Mouse (Mus musculus) left cerebral cortex, adult 6 months (tissue): ENCODE results near the gene Sprr3. TPM values are rescaled to one million over a fixed set of nuclear protein-coding genes. Genes with fewer than 3 reads are reported as not detected.

ENCODE experiments used
- long read RNA-seq, 2 experiments: library from polyadenylated mRNA; unstranded; transcript quantifications; one replicate each; pipeline ENCODE4 v2.0.0; 2019 to 2020
- polyA plus RNA-seq: library from polyadenylated mRNA; unstranded; fragments of <200 nt; fragmentation: Nextera tagmentation; gene quantifications from 2 replicates; pipeline ENCODE4 v1.2.3, GENCODE M21; 2021

The Sprr3 gene
- polyA plus RNA-seq = not detected in 2 replicates
- long read RNA-seq, experiment 1 = 0 reads
- long read RNA-seq, experiment 2 = 0 reads

GRCm38 (mm10) chr3:92458620-92459019, at the start of gene Sprr3:
TSS of gene Sprr3 (minus strand) at chr3:92458720.

GRCm38 (mm10) chr3:92500393-92500792, 41.9 kb upstream of the Sprr3 start, which contains the start of gene Sprr4:
TSS of gene Sprr4 (minus strand) at chr3:92500493.

GRCm38 (mm10) chr3:92485863-92486262, 27.3 kb upstream of the Sprr3 start, which contains the start of gene Sprr1a:
TSS of gene Sprr1a (minus strand) at chr3:92485895.

GRCm38 (mm10) chr3:92438689-92439088, 19.8 kb downstream of the Sprr3 start, which contains the start of gene Sprr1b:
TSS of gene Sprr1b (minus strand) at chr3:92438789.

GRCm38 (mm10) chr3:92432282-92432681, 26.2 kb downstream of the Sprr3 start, which contains the start of gene Sprr2k:
TSS of gene Sprr2k (plus strand) at chr3:92432582.

GRCm38 (mm10) chr3:92429323-92429722, 29.2 kb downstream of the Sprr3 start, which contains the start of gene Gm9774:
TSS of gene Gm9774 (minus strand) at chr3:92429423.

GRCm38 (mm10) chr3:92417782-92418181, 40.7 kb downstream of the Sprr3 start, which contains the start of gene Sprr2j-ps:
TSS of gene Sprr2j-ps (plus strand) at chr3:92418082.

GRCm38 (mm10) chr3:92407691-92408090, 50.8 kb downstream of the Sprr3 start, which contains the start of gene Sprr2i:
TSS of gene Sprr2i (plus strand) at chr3:92407991.

Other genes starting within 250 kb of the Sprr3 start
- not detected in 2 replicates for gene Sprr2a1, start 242.9 kb downstream of the Sprr3 start, polyA plus RNA-seq
- not detected in 2 replicates for gene Sprr2a2, start 242.8 kb downstream of the Sprr3 start, polyA plus RNA-seq
- not detected in 2 replicates for gene Sprr2a3, start 173.3 kb downstream of the Sprr3 start, polyA plus RNA-seq
- not detected in 2 replicates for gene Sprr2b, start 142.1 kb downstream of the Sprr3 start, polyA plus RNA-seq
- gene Sprr2d, start 119.6 kb downstream of the Sprr3 start, polyA plus RNA-seq = not detected in 2 replicates
- gene Sprr2e, start 106.6 kb downstream of the Sprr3 start, polyA plus RNA-seq = not detected in 2 replicates
- gene Sprr2f, start 93.5 kb downstream of the Sprr3 start, polyA plus RNA-seq = not detected in 2 replicates
- gene Sprr2h, start 73.0 kb downstream of the Sprr3 start, polyA plus RNA-seq = not detected in 2 replicates
- gene Sprr2i, start 50.7 kb downstream of the Sprr3 start, polyA plus RNA-seq = not detected in 2 replicates
- gene Sprr2j-ps, start 40.6 kb downstream of the Sprr3 start, polyA plus RNA-seq = not detected in 2 replicates
- gene Gm9774, start 29.3 kb downstream of the Sprr3 start, polyA plus RNA-seq = 1.4 and 1.7 TPM in 2 replicates
- not detected in 2 replicates for gene Sprr2k, start 26.1 kb downstream of the Sprr3 start, polyA plus RNA-seq
- not detected in 2 replicates for gene Sprr1b, start 19.9 kb downstream of the Sprr3 start, polyA plus RNA-seq
- gene Sprr1a, start 27.2 kb upstream of the Sprr3 start, polyA plus RNA-seq = 0.15 TPM in 1 of 2 replicates, not detected in the other
- not detected in 2 replicates for gene Sprr4, start 41.8 kb upstream of the Sprr3 start, polyA plus RNA-seq
- gene 2310046K23Rik, start 75.8 kb upstream of the Sprr3 start, polyA plus RNA-seq = not detected in 2 replicates
- not detected in 2 replicates for gene Ivl, start 115.0 kb upstream of the Sprr3 start, polyA plus RNA-seq
- not detected in 2 replicates for gene Smcp, start 130.3 kb upstream of the Sprr3 start, polyA plus RNA-seq
- not detected in 2 replicates for gene 2210017I01Rik, start 148.8 kb upstream of the Sprr3 start, polyA plus RNA-seq
- not detected in 2 replicates for gene Lce6a, start 162.9 kb upstream of the Sprr3 start, polyA plus RNA-seq
- not detected in 2 replicates for gene Lce1a1, start 189.6 kb upstream of the Sprr3 start, polyA plus RNA-seq
- gene Lce1b, start 198.2 kb upstream of the Sprr3 start, polyA plus RNA-seq = not detected in 2 replicates
- gene Lce1a2, start 211.6 kb upstream of the Sprr3 start, polyA plus RNA-seq = not detected in 2 replicates
- not detected in 2 replicates for gene Lce1c, start 220.5 kb upstream of the Sprr3 start, polyA plus RNA-seq
- gene Lce1d, start 228.5 kb upstream of the Sprr3 start, polyA plus RNA-seq = not detected in 2 replicates